Mouse (Mus musculus) heart, adult 2 months (tissue): ENCODE measurements around the gene Lfng. TPM values are rescaled to one million over a fixed set of nuclear protein-coding genes. Genes with fewer than 3 reads are reported as not detected.

Experiments used
- DNase-seq, 2 experiments: peaks; one replicate each; pipeline ENCODE4 v3.0.0; 2021
- H3K27ac ChIP-seq: fragments of 200-600 bp; 2 replicates; pipeline ENCODE4 v1.8.1; 2022
- H3K27me3 ChIP-seq: fragments of 200-500 bp; 2 replicates; pipeline ENCODE4 v1.6.1; 2012; ENCODE audit warnings: mild to moderate bottlenecking, low read length, inconsistent platforms, mixed read lengths; ENCODE audit not compliant: control insufficient read depth, insufficient read depth
- H3K36me3 ChIP-seq: fragments of 200-500 bp; 2 replicates; pipeline ENCODE4 v1.6.1; 2012; ENCODE audit warnings: low read length, inconsistent platforms; ENCODE audit not compliant: control insufficient read depth, insufficient read depth
- H3K4me1 ChIP-seq: fragments of 200-500 bp; 2 replicates; pipeline ENCODE4 v1.6.1; 2011; ENCODE audit warnings: low read length; ENCODE audit not compliant: control insufficient read depth, insufficient read depth
- H3K4me3 ChIP-seq: fragments of 200-600 bp; 2 replicates; pipeline ENCODE4 v1.8.1; 2022
- H3K79me2 ChIP-seq: fragments of 200-500 bp; replicated peaks from 2 replicates; pipeline ENCODE4 v1.6.1; 2012; ENCODE audit warnings: mild to moderate bottlenecking, inconsistent platforms, low read length, moderate library complexity, mixed read lengths; ENCODE audit not compliant: control insufficient read depth, insufficient read depth
- H3K9ac ChIP-seq: fragments of 200-500 bp; 2 replicates; pipeline ENCODE4 v1.6.1; 2012; ENCODE audit warnings: low read depth, mild to moderate bottlenecking, control low read depth, inconsistent platforms, low read length, mixed read lengths
- CTCF ChIP-seq: fragments of 200-600 bp; IDR thresholded peaks from 2 replicates; pipeline ENCODE4 v1.8.1; 2022; ENCODE audit warnings: antibody characterized with exemption, mild to moderate bottlenecking, moderate library complexity
- EP300 ChIP-seq: fragments of 200-500 bp; IDR thresholded peaks from 2 replicates; pipeline ENCODE4 v1.6.1; 2011; ENCODE audit warnings: low read depth, low read length, control low read depth; ENCODE audit not compliant: insufficient read depth
- POLR2A ChIP-seq: fragments of 200-500 bp; IDR thresholded peaks from 2 replicates; pipeline ENCODE4 v1.6.1; 2011; ENCODE audit warnings: mild to moderate bottlenecking, low read depth, low read length, control low read depth; ENCODE audit not compliant: insufficient read depth
- WGBS: fragments of 180-500 bp; shearing (Covaris S2); methylation state at CpG from one replicate; pipeline ENCODE4 v1.1.7; 2018; 5-methylcytosine and 5-hydroxymethylcytosine counted together
- intact Hi-C: fragments of 180-260 bp; cut with DNase I; formaldehyde crosslinking; loops from one replicate; pipeline ENCODE4 v1.15.1; 2025
- polyA plus RNA-seq: library from polyadenylated mRNA; depleted of rRNA; stranded (reverse); fragments of >200 nt; gene quantifications from 2 replicates; pipeline ENCODE4 v1.2.3, GENCODE M21; 2012
- total RNA-seq, 2 experiments: library from RNA; stranded (reverse); gene quantifications; 2 replicates each; pipeline ENCODE4 v1.2.3; 2021

The Lfng gene
- total and polyA plus RNA-seq, 3 experiments = 7.4 to 23.1 (median 11.5) TPM

- WGBS = 89% methylated on average over 7 of the region's 7 CpGs
- Histone ChIP-seq H3K27me3 (no peaks in the 10 kb centered on the region), H3K4me1 (peaks cover 5% of the 10 kb centered on the region), H3K9ac (no peak overlapping the region), H3K27ac (no peak overlapping the region), H3K4me3 (no peak overlapping the region), H3K36me3 (no peaks in the 10 kb centered on the region), H3K79me2 (no peaks in the 10 kb centered on the region)
- intact Hi-C loops = loop anchor here (10.0 kb wide), 1 partner anchor 175 kb away; no protein-coding TSS in a partner anchor
- no peak for DNase-seq
- TF ChIP-seq CTCF (no peak), EP300 (no peak), POLR2A (no peak)
Observed at GRCm38 (mm10) chr5:140649881-140650414, 42.8 kb downstream of the Lfng start.

GRCm38 (mm10) chr5:140651231-140651630 is 44.1 kb downstream of the Lfng start:
- Histone ChIP-seq H3K9ac (no peak overlapping the region), H3K4me3 (no peak overlapping the region), H3K79me2 (no peaks in the 10 kb centered on the region), H3K36me3 (no peaks in the 10 kb centered on the region), H3K4me1 (peaks cover 4% of the 10 kb centered on the region), H3K27me3 (no peaks in the 10 kb centered on the region), H3K27ac (no peak overlapping the region)
- TF ChIP-seq CTCF = no peak
- TF ChIP-seq EP300 = no peak
- TF ChIP-seq POLR2A = no peak
- 55% methylated on average over 11 of the region's 11 CpGs for WGBS
- intact Hi-C loops = no loop called here
- DNase-seq = no peak

DNA sequence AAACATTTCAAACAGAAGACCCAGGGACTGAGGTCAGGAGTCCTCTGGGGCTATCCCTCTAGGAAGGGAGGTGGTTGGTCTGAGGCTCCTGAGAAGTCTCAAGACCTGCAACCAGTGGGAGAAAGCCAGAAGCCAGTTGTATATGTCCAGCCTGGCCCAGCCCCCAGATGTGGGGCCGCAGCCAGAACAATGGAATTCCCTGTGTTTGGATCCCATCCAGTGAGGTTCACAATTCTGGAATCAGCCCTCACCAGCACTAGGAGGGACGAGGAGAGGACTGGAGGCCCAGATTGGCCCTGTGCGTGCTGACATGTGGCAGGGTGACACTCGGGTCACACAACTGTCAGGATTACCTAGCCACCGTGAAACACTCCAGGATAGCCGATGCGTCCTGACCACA is 45.5 kb downstream of the Lfng start:
- 20% methylated on average over 7 of the region's 7 CpGs for WGBS
- no peaks in the 10 kb centered on the region for H3K79me2 ChIP-seq

DNA sequence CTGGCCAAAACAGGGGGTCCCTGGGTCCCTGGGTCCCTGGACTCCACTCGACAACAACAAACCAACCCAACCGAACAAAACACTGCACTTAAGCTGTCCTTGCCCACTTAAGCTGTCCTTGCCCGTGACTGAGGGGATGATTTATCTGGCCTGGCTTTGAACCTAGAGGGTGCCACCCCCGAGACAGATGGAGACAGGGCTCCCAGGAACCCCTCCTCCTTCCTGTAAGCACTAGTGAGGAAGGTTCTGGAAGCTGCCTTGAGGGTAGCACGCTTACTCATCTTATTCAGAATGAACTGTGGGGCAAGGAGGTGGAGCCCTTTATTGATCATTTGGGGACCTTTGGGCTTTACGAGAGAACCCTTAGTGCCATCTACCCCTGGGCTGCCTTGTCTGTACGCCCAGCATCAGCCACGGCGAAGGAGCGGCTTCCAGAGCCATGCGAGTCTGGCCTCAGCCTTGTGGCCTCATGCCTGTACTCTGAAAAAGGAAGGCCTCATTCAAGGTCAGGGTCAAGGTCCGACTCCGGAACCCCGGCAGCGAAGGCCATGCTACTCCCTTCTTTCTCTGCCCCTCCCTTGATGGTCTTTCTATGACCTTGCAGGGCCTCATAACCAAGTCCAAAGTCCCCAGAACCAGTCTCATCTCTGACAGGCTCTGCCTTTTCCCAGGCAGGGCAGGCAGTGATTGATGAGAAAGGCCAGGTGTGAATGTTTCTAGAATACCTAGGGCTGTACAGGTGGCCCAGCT is 47.2 kb downstream of the Lfng start:
- Histone ChIP-seq H3K4me3 (no peak overlapping the region), H3K27ac (no peak overlapping the region), H3K36me3 (no peaks in the 10 kb centered on the region), H3K79me2 (no peaks in the 10 kb centered on the region), H3K27me3 (no peaks in the 10 kb centered on the region), H3K4me1 (peaks cover 2% of the 10 kb centered on the region), H3K9ac (no peak overlapping the region)
- WGBS = 88% methylated on average over 15 of the region's 15 CpGs
- no peak for DNase-seq
- intact Hi-C loops = no loop called here
- no peak for TF ChIP-seq CTCF
- no peak for TF ChIP-seq POLR2A
- TF ChIP-seq EP300 = no peak

More for the DNA sequence above, 45.5 kb downstream of the Lfng start:
- Histone ChIP-seq H3K36me3 (no peaks in the 10 kb centered on the region), H3K9ac (no peak overlapping the region), H3K27me3 (no peaks in the 10 kb centered on the region), H3K27ac (no peak overlapping the region), H3K4me1 (peaks cover 3% of the 10 kb centered on the region), H3K4me3 (no peak overlapping the region)
- DNase-seq = no peak
- intact Hi-C loops = no loop called here
- TF ChIP-seq EP300 (no peak), CTCF (no peak), POLR2A (no peak)

DNA sequence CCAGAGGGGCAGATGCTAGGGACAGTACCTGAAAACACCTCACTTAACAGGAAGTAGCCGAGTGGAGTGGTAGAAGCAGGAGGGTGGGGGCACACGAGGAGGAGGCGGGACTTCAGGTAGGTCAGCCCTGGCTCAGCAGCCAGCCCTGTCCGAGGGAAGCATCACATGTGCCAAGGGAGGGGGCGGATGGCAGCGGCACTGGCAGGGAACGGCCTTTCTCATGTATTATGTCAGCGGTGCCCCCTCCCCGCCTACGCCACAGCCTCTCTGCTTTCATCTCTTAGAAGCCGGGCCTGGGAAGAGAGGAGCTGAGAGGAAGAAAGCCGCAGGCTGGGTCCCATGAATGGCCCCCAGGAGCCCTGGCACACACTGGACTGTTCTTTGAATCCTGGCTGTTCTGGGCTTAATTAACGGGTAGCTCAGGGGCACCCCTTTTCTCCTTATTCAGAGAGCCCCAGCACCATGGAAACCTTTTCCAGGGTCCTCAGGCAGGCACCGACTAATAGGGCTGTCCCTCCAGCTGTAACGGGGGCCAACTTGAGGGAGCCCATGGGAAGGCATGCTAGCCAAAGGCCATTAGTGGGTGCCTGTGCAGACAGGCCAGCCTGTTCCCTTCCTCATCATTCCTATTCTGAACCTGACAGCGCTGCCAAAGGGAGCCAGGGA is 52.6 kb downstream of the Lfng start:
- intact Hi-C loops = no loop called here
- Histone ChIP-seq H3K79me2 (no peaks in the 10 kb centered on the region), H3K36me3 (no peaks in the 10 kb centered on the region), H3K27me3 (no peaks in the 10 kb centered on the region), H3K27ac (no peak overlapping the region), H3K4me3 (no peak overlapping the region), H3K4me1 (peaks cover 3% of the 10 kb centered on the region; the same call in 1 of the 2 replicates), H3K9ac (no peak overlapping the region)
- TF ChIP-seq POLR2A (no peak), EP300 (no peak), CTCF (no peak)
- WGBS = 58% methylated on average over 16 of the region's 16 CpGs
- DNase-seq = no peak

DNA sequence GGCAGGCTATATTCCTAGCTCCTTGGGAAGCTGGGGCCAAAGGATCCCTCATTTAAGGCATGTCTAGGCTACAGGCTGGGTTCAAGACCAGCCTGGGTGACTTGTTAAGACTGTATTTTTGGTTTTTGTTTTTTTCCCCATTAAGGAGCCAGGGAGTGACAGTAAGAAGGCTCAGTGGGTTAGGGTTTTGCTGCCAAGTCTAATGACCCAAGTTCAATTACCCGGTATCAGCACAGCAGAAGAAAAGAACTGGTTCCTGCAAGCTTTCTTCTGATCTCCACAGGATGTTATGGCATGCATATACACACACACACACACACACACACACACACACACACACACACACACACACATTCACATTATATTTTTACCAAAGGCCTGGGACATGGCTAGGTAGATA is 53.3 kb downstream of the Lfng start:
- WGBS = 50% methylated on average over 1 of the region's 1 CpGs
- Histone ChIP-seq H3K36me3 (no peaks in the 10 kb centered on the region), H3K9ac (no peak overlapping the region), H3K27me3 (no peaks in the 10 kb centered on the region), H3K79me2 (no peaks in the 10 kb centered on the region), H3K27ac (no peak overlapping the region), H3K4me3 (no peak overlapping the region), H3K4me1 (peaks cover 3% of the 10 kb centered on the region; the same call in 1 of the 2 replicates)
- intact Hi-C loops = no loop called here
- TF ChIP-seq EP300 (no peak), CTCF (no peak), POLR2A (no peak)
- no peak for DNase-seq
